Mouse (Mus musculus): ENCODE measurements around the gene Bpgm.

GRCm38 (mm10) chr6:34511410-34511809, 35.4 kb downstream of the Bpgm start:
- TF ChIP-seq CTCF (IDR thresholded peaks at IDR 0.05; ENCODE audit: low read depth, low read length) = peak; percentile 67
- TF ChIP-seq POLR2A (IDR thresholded peaks at IDR 0.05; ENCODE audit: extremely low read depth, insufficient read depth, low read length) = no peak

Data from liver, adult 2 months (tissue).